Mouse (Mus musculus): ENCODE data around the gene Pthlh. TPM values are rescaled to one million over a fixed set of nuclear protein-coding genes. Genes with fewer than 3 reads are reported as not detected.
A peak's percentile ranks its signal among the peaks of the same experiment; 100 is the strongest.

The Pthlh gene
- polyA plus RNA-seq, 1 experiment from 2014 or later, result 3.6 TPM

- no peak for ATAC-seq (ENCODE audit: insufficient read depth, low FRiP score)
- no peaks in the 10 kb centered on the region for H3K9me3 ChIP-seq (replicated peaks; ENCODE audit: control insufficient read depth, low read length)
- peaks cover 4% of the 10 kb centered on the region for H3K4me1 ChIP-seq (ENCODE audit: control insufficient read depth, insufficient read depth, low read length)
- WGBS, result 1% methylated on average over 21 of the region's 21 CpGs
- peak overlapping the region; percentile 52 for H3K4me3 ChIP-seq (replicated peaks; ENCODE audit: low read length)
- peaks cover 25% of the 10 kb centered on the region for H3K27me3 ChIP-seq (ENCODE audit: control insufficient read depth, insufficient read depth, low read length)
- H3K9ac ChIP-seq (ENCODE audit: low read length), result peak overlapping the region; percentile 70
- H3K36me3 ChIP-seq (ENCODE audit: control insufficient read depth, insufficient read depth, low read length), result no peaks in the 10 kb centered on the region
- H3K27ac ChIP-seq (ENCODE audit: low read length), result no peak overlapping the region
- peak overlapping the region; percentile 97 for H3K4me2 ChIP-seq (ENCODE audit: low read depth, low read length)
These were observed 805 bp downstream of the Pthlh start for GRCm38 (mm10) chr6:147263178-147263577.

GRCm38 (mm10) chr6:147261616-147262015 lies 2.4 kb downstream of the Pthlh start:
- Histone ChIP-seq H3K4me1 (ENCODE audit: control insufficient read depth, insufficient read depth, low read length) (no peaks in the 10 kb centered on the region; the same call in 1 of the 2 replicates), H3K4me3 (replicated peaks; ENCODE audit: low read length) (peak overlapping the region; percentile 52), H3K4me2 (ENCODE audit: low read depth, low read length) (peak overlapping the region; percentile 97; the same call in 1 of the 2 replicates), H3K27ac (ENCODE audit: low read length) (no peak overlapping the region), H3K9ac (ENCODE audit: low read length) (no peak overlapping the region), H3K9me3 (replicated peaks; ENCODE audit: control insufficient read depth, low read length) (no peaks in the 10 kb centered on the region), H3K36me3 (ENCODE audit: control insufficient read depth, insufficient read depth, low read length) (no peaks in the 10 kb centered on the region), H3K27me3 (ENCODE audit: control insufficient read depth, insufficient read depth, low read length) (peaks cover 14% of the 10 kb centered on the region)
- 35% methylated on average over 3 of the region's 3 CpGs for WGBS
- no peak for ATAC-seq (ENCODE audit: insufficient read depth, low FRiP score)

GRCm38 (mm10) chr6:147260766-147261165 lies 3.2 kb downstream of the Pthlh start:
- H3K27ac ChIP-seq (ENCODE audit: low read length), result no peak overlapping the region
- H3K4me2 ChIP-seq (ENCODE audit: low read depth, low read length), result no peak overlapping the region
- H3K36me3 ChIP-seq (ENCODE audit: control insufficient read depth, insufficient read depth, low read length), result no peaks in the 10 kb centered on the region
- no peak overlapping the region for H3K9ac ChIP-seq (ENCODE audit: low read length)
- no peaks in the 10 kb centered on the region for H3K9me3 ChIP-seq (replicated peaks; ENCODE audit: control insufficient read depth, low read length)
- WGBS, result 70% methylated on average over 3 of the region's 3 CpGs
- no peak overlapping the region for H3K4me3 ChIP-seq (replicated peaks; ENCODE audit: low read length)
- peaks cover 5% of the 10 kb centered on the region for H3K27me3 ChIP-seq (ENCODE audit: control insufficient read depth, insufficient read depth, low read length)
- H3K4me1 ChIP-seq (ENCODE audit: control insufficient read depth, insufficient read depth, low read length), result no peaks in the 10 kb centered on the region; the same call in 1 of the 2 replicates
- no peak for ATAC-seq (ENCODE audit: insufficient read depth, low FRiP score)

DNA sequence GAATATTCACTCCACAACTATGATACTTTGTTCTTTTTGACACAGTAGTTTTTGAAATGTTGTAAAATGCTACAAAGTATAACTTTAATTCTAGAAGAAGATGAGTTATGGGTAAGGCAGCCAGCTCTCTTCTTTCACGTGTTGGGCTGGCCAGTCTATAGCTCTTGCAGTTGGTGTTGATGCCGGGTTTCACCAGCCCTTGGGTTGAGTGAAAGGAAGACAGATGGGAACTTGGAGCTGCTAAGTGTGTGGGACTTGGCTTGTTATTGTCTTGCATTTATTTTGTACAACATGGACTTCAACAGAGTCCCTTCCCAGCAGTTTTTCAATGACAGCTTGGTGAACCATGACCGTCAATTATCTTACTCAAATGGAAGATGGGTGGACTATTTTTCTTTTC lies 16.2 kb downstream of the Pthlh start:
- no peak overlapping the region for H3K27ac ChIP-seq (ENCODE audit: low read length)
- no peak overlapping the region for H3K4me2 ChIP-seq (ENCODE audit: low read depth, low read length)
- H3K36me3 ChIP-seq (ENCODE audit: control insufficient read depth, insufficient read depth, low read length), result no peaks in the 10 kb centered on the region
- H3K9ac ChIP-seq (ENCODE audit: low read length), result no peak overlapping the region
- WGBS, result 65% methylated on average over 3 of the region's 3 CpGs
- H3K4me1 ChIP-seq (ENCODE audit: control insufficient read depth, insufficient read depth, low read length), result no peaks in the 10 kb centered on the region
- no peaks in the 10 kb centered on the region for H3K27me3 ChIP-seq (ENCODE audit: control insufficient read depth, insufficient read depth, low read length)
- H3K4me3 ChIP-seq (replicated peaks; ENCODE audit: low read length), result no peak overlapping the region
- H3K9me3 ChIP-seq (replicated peaks; ENCODE audit: control insufficient read depth, low read length), result no peaks in the 10 kb centered on the region
- no peak for ATAC-seq (ENCODE audit: insufficient read depth, low FRiP score)

- Histone ChIP-seq H3K4me1 (ENCODE audit: control insufficient read depth, insufficient read depth, low read length) (no peaks in the 10 kb centered on the region), H3K9me3 (replicated peaks; ENCODE audit: control insufficient read depth, low read length) (no peaks in the 10 kb centered on the region), H3K4me2 (ENCODE audit: low read depth, low read length) (no peak overlapping the region), H3K36me3 (ENCODE audit: control insufficient read depth, insufficient read depth, low read length) (no peaks in the 10 kb centered on the region), H3K9ac (ENCODE audit: low read length) (no peak overlapping the region), H3K27me3 (ENCODE audit: control insufficient read depth, insufficient read depth, low read length) (no peaks in the 10 kb centered on the region), H3K27ac (ENCODE audit: low read length) (no peak overlapping the region), H3K4me3 (replicated peaks; ENCODE audit: low read length) (no peak overlapping the region)
- ATAC-seq (ENCODE audit: insufficient read depth, low FRiP score), result no peak
These were observed 19.7 kb downstream of the Pthlh start for GRCm38 (mm10) chr6:147244294-147244693.

DNA sequence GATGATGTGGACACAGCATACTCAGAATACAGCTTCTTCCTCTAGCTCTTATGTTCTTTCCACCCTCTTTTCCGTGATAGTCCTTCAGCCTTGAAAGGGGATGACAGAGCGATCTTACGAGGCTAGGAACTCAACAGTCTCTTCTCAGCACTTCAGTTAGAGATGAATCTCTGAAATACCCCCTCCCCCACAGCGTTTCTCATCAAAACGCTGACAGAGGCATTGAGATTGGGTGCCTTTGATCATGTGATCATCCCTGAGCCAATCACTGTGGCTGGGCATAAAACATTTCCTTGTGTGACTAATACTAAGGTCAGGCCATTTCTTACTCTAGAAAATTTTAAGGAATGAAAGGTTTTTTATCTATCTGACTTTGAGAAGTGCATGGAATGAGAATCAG lies 20.3 kb downstream of the Pthlh start:
- 48% methylated on average over 5 of the region's 5 CpGs for WGBS
- Histone ChIP-seq H3K4me1 (ENCODE audit: control insufficient read depth, insufficient read depth, low read length) (no peaks in the 10 kb centered on the region), H3K9me3 (replicated peaks; ENCODE audit: control insufficient read depth, low read length) (no peaks in the 10 kb centered on the region), H3K27ac (ENCODE audit: low read length) (no peak overlapping the region), H3K27me3 (ENCODE audit: control insufficient read depth, insufficient read depth, low read length) (no peaks in the 10 kb centered on the region), H3K9ac (ENCODE audit: low read length) (no peak overlapping the region), H3K4me3 (replicated peaks; ENCODE audit: low read length) (no peak overlapping the region), H3K4me2 (ENCODE audit: low read depth, low read length) (no peak overlapping the region), H3K36me3 (ENCODE audit: control insufficient read depth, insufficient read depth, low read length) (no peaks in the 10 kb centered on the region)
- ATAC-seq (ENCODE audit: insufficient read depth, low FRiP score), result no peak

GRCm38 (mm10) chr6:147241541-147241940 lies 22.4 kb downstream of the Pthlh start:
- Histone ChIP-seq H3K9ac (ENCODE audit: low read length) (no peak overlapping the region), H3K4me3 (replicated peaks; ENCODE audit: low read length) (no peak overlapping the region), H3K27me3 (ENCODE audit: control insufficient read depth, insufficient read depth, low read length) (no peaks in the 10 kb centered on the region), H3K4me2 (ENCODE audit: low read depth, low read length) (no peak overlapping the region), H3K9me3 (replicated peaks; ENCODE audit: control insufficient read depth, low read length) (no peaks in the 10 kb centered on the region), H3K27ac (ENCODE audit: low read length) (no peak overlapping the region), H3K36me3 (ENCODE audit: control insufficient read depth, insufficient read depth, low read length) (no peaks in the 10 kb centered on the region), H3K4me1 (ENCODE audit: control insufficient read depth, insufficient read depth, low read length) (no peaks in the 10 kb centered on the region)
- no peak for ATAC-seq (ENCODE audit: insufficient read depth, low FRiP score)
- WGBS, result 59% methylated on average over 3 of the region's 3 CpGs

- H3K36me3 ChIP-seq (ENCODE audit: control insufficient read depth, insufficient read depth, low read length), result no peaks in the 10 kb centered on the region
- no peaks in the 10 kb centered on the region for H3K4me1 ChIP-seq (ENCODE audit: control insufficient read depth, insufficient read depth, low read length)
- H3K9ac ChIP-seq (ENCODE audit: low read length), result no peak overlapping the region
- no peaks in the 10 kb centered on the region for H3K27me3 ChIP-seq (ENCODE audit: control insufficient read depth, insufficient read depth, low read length)
- ATAC-seq (ENCODE audit: insufficient read depth, low FRiP score), result no peak
- WGBS, result 2% methylated on average over 4 of the region's 4 CpGs
- H3K9me3 ChIP-seq (replicated peaks; ENCODE audit: control insufficient read depth, low read length), result no peaks in the 10 kb centered on the region
- no peak overlapping the region for H3K4me2 ChIP-seq (ENCODE audit: low read depth, low read length)
- H3K4me3 ChIP-seq (replicated peaks; ENCODE audit: low read length), result no peak overlapping the region
- no peak overlapping the region for H3K27ac ChIP-seq (ENCODE audit: low read length)
These were observed 23.7 kb downstream of the Pthlh start for GRCm38 (mm10) chr6:147240203-147240804.

GRCm38 (mm10) chr6:147226696-147227095 lies 37.3 kb downstream of the Pthlh start:
- H3K27ac ChIP-seq (ENCODE audit: low read length), result no peak overlapping the region
- no peaks in the 10 kb centered on the region for H3K27me3 ChIP-seq (ENCODE audit: control insufficient read depth, insufficient read depth, low read length)
- no peak overlapping the region for H3K4me3 ChIP-seq (replicated peaks; ENCODE audit: low read length)
- WGBS, result 85% methylated on average over 1 of the region's 1 CpGs
- no peaks in the 10 kb centered on the region for H3K4me1 ChIP-seq (ENCODE audit: control insufficient read depth, insufficient read depth, low read length)
- no peak overlapping the region for H3K9ac ChIP-seq (ENCODE audit: low read length)
- H3K9me3 ChIP-seq (replicated peaks; ENCODE audit: control insufficient read depth, low read length), result no peaks in the 10 kb centered on the region
- ATAC-seq (ENCODE audit: insufficient read depth, low FRiP score), result no peak
- no peak overlapping the region for H3K4me2 ChIP-seq (ENCODE audit: low read depth, low read length)
- H3K36me3 ChIP-seq (ENCODE audit: control insufficient read depth, insufficient read depth, low read length), result no peaks in the 10 kb centered on the region

All from stomach, embryonic 16.5 days (tissue).